Mouse (Mus musculus): ENCODE results near the gene Art1. TPM values are rescaled to one million over a fixed set of nuclear protein-coding genes. Genes with fewer than 3 reads are reported as not detected.

The Art1 gene
- total RNA-seq (2021): 100 to 1,000 TPM; 223 to 276 TPM
- long read RNA-seq, experiment 1, transcript Art1-201 (5 exons, 1,425 nt): major isoform, 129 of 217 reads
- long read RNA-seq, experiment 1, partial matches to known transcripts: 53 of 217 reads
- long read RNA-seq, experiment 1, other reads (novel, unspliced or antisense): 35 of 217 reads
- long read RNA-seq, experiment 2, transcript Art1-201 (5 exons, 1,425 nt): major isoform, 186 of 279 reads
- long read RNA-seq, experiment 2, partial matches to known transcripts: 49 of 279 reads
- long read RNA-seq, experiment 2, other reads (novel, unspliced or antisense): 44 of 279 reads

DNA sequence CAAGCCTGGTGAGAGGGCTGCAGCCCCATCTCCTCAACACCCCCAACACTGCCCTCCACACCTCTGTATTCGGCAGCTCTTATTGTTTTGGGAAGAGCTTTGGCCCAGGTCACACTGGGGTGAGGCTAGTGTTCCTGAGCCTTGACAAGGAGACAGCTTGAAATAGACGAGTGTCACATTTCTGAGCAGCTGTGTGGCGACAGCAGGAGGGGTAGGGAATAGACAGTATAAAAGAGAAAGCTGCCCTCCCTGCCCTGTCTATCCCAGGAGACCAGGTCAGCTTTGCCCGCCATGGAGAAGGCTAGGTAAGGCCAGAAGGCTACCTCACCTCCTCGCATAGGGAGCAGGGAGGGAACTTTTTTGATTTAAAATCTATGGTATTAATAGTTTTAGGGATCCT, at the start of gene Art1:
Art1 (plus strand) TSS at position 257 of the 400 bp plus-strand sequence.
- no peak for DNase-seq (ENCODE audit: low spot score in 2 of 2)

DNA sequence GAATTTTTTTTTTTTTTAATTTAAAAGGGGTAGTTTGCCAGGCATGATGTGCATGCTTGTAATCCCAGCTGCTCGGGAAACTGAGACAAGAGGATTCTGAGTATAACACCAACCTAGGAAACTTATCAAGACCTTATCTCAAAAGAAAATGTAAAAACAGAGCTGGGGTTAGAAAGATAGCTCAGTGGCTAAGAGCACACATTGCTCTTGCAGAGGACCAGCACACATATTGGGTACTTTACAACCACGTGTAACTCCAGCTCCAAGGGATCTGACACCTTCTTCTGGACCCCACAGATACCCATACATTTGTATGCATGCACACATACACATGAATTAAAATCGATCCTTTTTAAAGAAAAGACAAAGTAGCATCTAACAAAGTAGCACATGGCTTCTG, 40.2 kb upstream of the Art1 start:
- DNase-seq (ENCODE audit: low spot score in 2 of 2): no peak

GRCm38 (mm10) chr7:102062203-102062602, 39.3 kb upstream of the Art1 start:
- DNase-seq (ENCODE audit: low spot score in 2 of 2): no peak

- no peak for DNase-seq (ENCODE audit: low spot score in 2 of 2)
Observed at GRCm38 (mm10) chr7:102063891-102064290, 37.7 kb upstream of the Art1 start.

DNA sequence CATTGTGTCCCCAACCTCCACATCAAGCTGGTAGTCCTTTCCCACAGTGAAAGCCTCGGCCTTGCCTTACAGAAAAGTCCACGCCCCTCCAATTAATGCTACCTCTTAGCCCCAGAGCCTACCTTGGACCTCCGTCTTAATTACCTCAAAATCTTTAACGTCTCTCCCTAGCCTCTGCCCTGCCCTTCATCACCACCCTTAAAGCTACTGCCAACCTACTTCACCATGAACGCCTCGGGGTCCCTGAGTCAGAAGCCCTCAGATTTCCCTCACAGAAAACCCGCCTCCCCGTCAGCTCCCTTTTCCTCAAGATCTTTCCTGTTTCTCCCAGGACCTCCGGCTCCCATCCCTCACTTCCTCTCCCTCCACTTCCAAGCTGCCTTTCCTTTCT, 36.9 kb upstream of the Art1 start:
- no peak for DNase-seq (ENCODE audit: low spot score in 2 of 2)

DNA sequence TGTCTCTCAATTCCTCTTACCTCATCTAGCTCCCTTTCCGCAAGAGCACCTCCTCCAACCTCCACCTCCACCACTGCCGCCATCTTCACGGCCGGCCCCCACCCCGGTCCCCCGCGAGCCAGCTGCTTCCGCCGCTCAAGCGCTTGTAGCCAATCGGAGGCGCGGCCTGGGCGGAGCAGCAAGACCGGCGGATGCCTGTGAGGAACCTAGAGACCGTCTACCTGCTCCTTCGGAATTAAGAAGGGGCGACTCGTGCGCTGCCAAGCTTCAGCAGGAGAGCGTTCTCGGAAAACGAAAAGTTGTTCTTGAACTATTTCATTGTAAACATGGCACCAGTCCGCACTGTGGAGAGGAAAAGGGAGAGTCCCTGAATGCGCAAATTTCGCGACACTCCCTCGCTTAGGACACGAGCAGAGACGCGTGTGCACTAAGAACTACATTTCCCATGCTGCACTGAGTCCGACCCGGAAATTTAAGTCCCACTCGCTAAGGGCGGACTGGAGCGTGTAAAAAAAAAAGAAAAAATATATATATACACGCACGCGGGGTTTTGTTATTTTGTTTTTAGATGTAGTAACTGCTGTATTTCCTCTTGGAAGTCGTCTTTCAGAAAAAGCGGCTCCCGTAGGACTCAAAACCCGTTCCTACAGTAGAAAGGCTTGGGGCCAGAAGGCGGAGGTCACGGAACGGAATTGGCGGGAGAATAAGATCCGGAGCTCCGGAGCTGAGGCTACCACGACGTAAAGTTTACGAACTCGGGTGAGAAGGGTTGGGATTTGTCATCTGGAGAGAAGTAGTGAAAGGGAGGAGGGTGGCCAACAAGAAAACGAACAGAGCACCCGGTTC, 36.3 kb upstream of the Art1 start, which contains the start of the genes Rnf121, Xndc1 and Xntrpc:
Rnf121 (minus strand) TSS at position 424 of the 846 bp plus-strand sequence.
Xndc1 (plus strand) TSS at position 466 of the 846 bp plus-strand sequence.
Xntrpc (plus strand) TSS at position 668 of the 846 bp plus-strand sequence.
- peak; percentile 87 to 94 for DNase-seq (ENCODE audit: low spot score in 2 of 2)

DNA sequence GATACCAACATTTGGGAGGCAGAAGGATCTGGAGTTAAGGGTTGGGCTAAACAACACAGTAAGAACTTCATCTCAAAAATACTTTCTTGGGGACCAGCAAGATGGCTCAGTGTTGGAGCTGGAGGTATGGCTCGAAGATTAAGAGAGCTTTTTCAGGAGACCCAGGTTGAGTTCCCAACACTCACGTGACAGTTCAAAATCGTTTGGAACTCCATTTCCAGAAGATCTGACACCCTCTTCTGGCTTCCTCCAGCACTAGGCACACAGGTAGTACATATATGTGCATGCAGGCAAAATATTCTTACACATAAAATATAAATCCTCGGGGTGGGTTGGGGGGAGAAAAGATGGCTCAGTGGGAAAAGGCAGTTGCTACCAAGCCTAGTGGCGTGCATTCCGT, 35.2 kb upstream of the Art1 start:
- no peak for DNase-seq (ENCODE audit: low spot score in 2 of 2)

DNA sequence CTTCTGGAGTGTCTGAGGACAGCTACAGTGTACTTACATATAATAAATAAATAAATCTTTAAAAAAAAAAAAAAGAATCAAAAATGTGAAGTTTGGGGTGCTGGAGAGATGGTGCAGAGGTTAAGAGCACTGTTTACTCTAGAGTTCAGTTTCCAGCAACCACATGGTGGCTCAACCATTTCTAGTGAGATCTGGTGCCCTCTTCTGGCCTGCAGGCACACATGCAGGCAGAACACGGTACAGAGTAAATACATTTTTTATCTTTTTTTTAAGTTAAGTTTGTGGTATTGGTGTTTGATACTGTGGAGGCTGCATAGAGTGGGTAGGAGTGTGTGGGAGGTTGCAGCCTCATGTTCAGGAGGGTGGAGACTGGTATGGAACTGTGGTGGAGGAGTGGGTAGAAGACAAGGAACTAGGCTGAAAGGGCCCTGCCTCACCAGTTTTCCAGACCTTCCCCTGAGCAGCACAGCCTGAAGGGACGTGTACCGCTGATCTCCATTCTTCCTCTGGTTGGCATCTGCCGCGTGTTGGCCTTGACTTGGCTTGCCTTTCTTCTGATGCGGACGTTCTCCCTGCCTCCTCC, 24.7 kb upstream of the Art1 start:
- DNase-seq (ENCODE audit: low spot score in 2 of 2): no peak

GRCm38 (mm10) chr7:102078517-102078916, 23.0 kb upstream of the Art1 start:
- peak in 1 of 2 experiments; percentile 31 for DNase-seq (ENCODE audit: low spot score in 2 of 2)

- DNase-seq (ENCODE audit: low spot score in 2 of 2): no peak
Observed at GRCm38 (mm10) chr7:102080311-102080710, 21.2 kb upstream of the Art1 start.

GRCm38 (mm10) chr7:102081784-102082183, 19.8 kb upstream of the Art1 start:
- no peak for DNase-seq (ENCODE audit: low spot score in 2 of 2)

DNA sequence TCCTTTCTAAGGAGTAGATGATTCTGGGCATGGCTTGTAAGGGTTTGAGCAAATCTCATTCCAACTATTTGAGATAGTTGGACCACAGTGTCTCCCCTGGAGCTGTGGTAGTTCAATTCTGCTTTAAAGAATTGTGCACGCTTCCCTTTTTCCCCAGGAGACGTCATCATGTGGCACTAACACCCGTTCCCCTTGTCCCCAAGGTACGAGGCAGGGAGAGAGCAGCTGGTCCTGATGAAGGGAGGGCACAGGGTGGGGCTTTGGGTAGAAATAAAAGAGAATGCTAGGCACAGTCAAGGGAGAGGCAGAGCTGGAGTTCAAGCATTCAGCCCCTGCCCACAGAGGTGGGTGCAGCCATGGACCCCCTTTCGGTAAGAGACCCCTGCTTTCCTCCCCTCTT, 18.7 kb upstream of the Art1 start, which contains the start of gene Trpc2:
Trpc2 (plus strand) TSS at position 301 of the 400 bp plus-strand sequence.
- DNase-seq (ENCODE audit: low spot score in 2 of 2): no peak

GRCm38 (mm10) chr7:102084041-102084696, 17.4 kb upstream of the Art1 start:
- DNase-seq (ENCODE audit: low spot score in 2 of 2): no peak

DNA sequence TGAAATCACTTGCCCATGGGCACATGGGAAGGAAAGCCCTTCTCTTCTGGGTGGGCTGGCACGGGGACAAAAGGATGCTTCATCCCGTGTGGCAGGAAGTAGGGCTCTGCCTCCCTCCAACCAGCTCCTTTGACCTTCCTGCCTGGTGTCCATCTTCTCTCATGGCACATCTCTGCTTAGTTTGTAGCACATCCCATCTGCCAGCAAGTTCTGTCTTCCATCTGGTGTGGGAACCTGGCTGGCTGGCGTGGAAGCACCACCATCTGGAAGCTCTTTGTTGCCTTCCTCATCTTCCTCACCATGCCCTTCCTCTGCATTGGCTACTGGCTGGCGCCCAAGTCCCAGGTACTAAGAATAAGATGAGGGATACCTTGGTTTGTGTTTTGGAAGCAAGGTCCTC, 14.2 kb upstream of the Art1 start:
- no peak for DNase-seq (ENCODE audit: low spot score in 2 of 2)

DNA sequence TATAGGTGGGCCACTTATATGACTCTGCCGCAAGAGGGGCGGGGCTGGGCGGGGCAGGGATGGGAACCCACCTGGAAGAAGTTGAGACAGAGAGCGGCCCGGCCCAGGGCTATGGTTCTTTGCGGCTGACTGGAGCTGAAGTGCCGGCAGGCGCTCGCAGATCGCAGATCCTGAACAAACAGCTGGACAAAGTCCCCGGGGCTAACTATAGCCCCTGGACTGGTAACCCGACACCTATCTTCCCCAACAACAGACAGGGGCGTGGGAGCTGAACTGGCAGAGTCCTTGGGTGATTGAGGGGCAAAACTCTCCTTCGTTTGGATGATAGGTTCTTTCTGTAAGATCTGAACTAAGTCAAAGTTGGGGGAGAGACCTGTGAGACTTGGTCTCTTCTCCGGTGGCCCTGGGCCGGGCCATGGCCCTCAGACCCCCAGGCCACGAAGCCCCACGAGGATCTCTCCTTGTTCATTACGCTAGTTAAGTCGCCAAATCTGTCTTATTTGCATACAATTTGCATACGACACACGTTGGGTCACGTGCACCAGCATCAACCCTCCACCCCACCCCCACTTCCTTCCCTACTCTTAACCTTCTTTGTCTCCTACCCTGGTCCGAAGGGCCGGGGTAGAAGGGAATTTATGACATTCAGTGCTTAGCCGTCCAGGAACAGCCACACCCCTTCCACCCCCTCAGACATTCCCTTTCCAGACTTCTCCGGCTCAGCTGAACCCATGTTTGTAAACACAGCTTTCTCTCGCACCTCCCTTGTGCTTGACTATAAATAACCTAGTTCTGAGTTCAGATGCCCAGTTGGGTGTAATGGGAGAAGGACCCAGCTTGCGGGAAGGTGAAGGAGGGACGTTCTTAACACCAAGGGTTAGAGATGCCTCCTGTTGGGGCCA, 1.5 kb upstream of the Art1 start:
- DNase-seq (ENCODE audit: low spot score in 2 of 2): no peak

- no peak for DNase-seq (ENCODE audit: low spot score in 2 of 2)
Observed at GRCm38 (mm10) chr7:102100868-102101267, 675 bp upstream of the Art1 start.

DNA sequence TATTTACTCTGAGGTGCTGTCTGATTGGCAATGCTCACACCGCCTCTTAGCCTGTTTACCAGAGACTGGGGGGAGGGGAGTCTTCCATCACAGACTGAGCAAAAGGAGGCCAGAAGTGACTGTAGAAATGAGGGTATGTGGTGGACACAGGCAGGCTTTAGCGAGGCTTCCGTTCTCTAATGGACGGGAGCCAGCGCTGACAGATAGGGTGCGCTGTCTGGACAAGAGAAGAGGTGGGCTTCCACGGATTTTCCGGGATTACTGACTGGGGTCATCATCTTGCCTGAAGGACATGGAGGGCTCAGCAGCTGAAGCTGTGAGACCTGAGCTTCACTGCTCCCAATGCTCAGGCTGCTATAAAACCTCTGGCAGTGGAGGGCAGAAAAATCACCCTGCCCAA, 698 bp downstream of the Art1 start:
- DNase-seq (ENCODE audit: low spot score in 2 of 2): no peak

DNA sequence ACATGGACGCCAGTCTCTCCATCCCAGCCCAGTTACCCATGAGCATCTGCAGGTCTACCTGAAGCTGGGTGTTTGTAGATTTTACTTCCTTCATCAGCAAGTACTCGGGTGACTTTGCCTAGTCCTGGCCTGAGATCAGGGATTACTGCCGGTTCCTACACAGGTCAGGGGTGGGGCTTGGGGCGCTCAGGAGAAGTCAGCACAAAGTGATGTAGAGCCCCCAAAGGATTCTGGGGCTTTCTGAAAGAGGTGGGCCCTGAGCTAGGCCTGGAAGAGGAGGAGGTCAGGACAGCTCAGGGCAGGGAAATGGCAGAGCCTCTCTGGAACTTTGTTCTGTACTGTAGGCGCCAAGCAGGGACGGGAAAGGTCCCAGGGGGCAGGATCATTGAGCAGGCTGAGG, 1.2 kb downstream of the Art1 start:
- DNase-seq (ENCODE audit: low spot score in 2 of 2): no peak

DNA sequence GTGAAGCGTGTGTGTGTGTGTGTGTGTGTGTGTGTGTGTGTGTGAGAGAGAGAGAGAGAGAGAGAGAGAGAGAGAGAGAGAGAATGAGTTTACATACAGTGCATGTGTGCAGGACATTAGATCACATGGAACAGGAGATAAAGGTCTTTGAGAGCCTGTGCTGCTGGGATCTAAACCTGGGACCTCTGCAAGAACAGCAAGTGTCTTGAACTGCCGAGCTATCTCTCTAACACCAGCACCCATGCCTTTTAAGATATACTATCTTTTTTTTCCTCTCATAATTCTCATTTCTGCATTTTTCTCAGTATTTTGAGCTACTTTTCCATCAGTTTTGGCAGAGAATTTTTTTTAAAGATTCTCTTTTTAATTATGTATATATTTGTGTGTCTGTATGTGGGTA, 2.0 kb downstream of the Art1 start:
- DNase-seq (ENCODE audit: low spot score in 2 of 2): no peak

DNA sequence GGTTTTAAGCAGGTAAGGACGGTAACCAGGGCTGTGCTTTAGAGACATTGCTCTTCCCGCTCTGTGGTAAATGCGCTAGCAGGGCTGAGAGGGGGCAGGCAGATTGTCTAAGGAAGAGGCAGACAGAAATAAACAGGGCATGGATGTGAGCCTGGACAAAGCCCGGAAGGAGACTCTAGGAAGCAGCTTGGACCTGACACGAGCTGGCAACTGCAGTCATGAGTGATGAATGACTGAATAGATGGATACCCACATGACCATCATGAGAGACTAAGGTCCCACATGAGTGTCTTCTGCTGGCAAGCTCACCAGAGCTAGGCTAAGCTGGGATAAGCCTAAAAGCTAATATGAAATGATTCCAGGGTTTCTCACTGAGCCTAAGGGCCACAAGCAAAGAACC, 2.6 kb downstream of the Art1 start:
- DNase-seq (ENCODE audit: low spot score in 2 of 2): no peak
